Mouse (Mus musculus) hindbrain, embryonic 12.5 days (tissue): ENCODE results near the gene Acot7. TPM values are rescaled to one million over a fixed set of nuclear protein-coding genes. Genes with fewer than 3 reads are reported as not detected.

Experiments
- polyA plus RNA-seq: library from polyadenylated mRNA; unstranded; fragments of >200 nt; fragmentation: Nextera tagmentation; extraction: Ambion mirVana; gene quantifications from 2 replicates; pipeline ENCODE4 v1.2.1, GENCODE M21; 2016

Acot7 gene
- polyA plus RNA-seq, 1 experiment from 2014 or later: 132 TPM

Other genes starting within 250 kb of the Acot7 start
- 82.8 and 83.2 TPM in 2 replicates for gene Dnajc11, start 244.4 kb upstream of the Acot7 start, polyA plus RNA-seq
- 31.7 and 37.0 TPM in 2 replicates for gene Thap3, start 189.1 kb upstream of the Acot7 start, polyA plus RNA-seq
- 29.2 and 29.7 TPM in 2 replicates for gene Phf13, start 181.9 kb upstream of the Acot7 start, polyA plus RNA-seq
- gene Klhl21, start 169.3 kb upstream of the Acot7 start, polyA plus RNA-seq: 8.0 and 8.2 TPM in 2 replicates
- 20.4 and 25.2 TPM in 2 replicates for gene Zbtb48, start 150.5 kb upstream of the Acot7 start, polyA plus RNA-seq
- gene Tas1r1, start 139.6 kb upstream of the Acot7 start, polyA plus RNA-seq: 1.0 and 1.2 TPM in 2 replicates
- 32.6 and 33.9 TPM in 2 replicates for gene Nol9, start 138.8 kb upstream of the Acot7 start, polyA plus RNA-seq
- gene Plekhg5, start 105.6 kb upstream of the Acot7 start, polyA plus RNA-seq: 11.7 and 12.0 TPM in 2 replicates
- gene Tnfrsf25, start 62.2 kb upstream of the Acot7 start, polyA plus RNA-seq: 0.59 and 0.74 TPM in 2 replicates
- gene Espn, start 25.8 kb upstream of the Acot7 start, polyA plus RNA-seq: 0.82 and 2.3 TPM in 2 replicates
- gene Hes2, start 19.3 kb upstream of the Acot7 start, polyA plus RNA-seq: 2.4 and 2.9 TPM in 2 replicates
- 13.1 and 16.2 TPM in 2 replicates for gene Gpr153, start 96.1 kb downstream of the Acot7 start, polyA plus RNA-seq
- 1.2 and 2.1 TPM in 2 replicates for gene Hes3, start 113.5 kb downstream of the Acot7 start, polyA plus RNA-seq
- gene Icmt, start 119.1 kb downstream of the Acot7 start, polyA plus RNA-seq: 25.3 and 25.6 TPM in 2 replicates
- 2.5 and 3.8 TPM in 2 replicates for gene Rnf207, start 140.9 kb downstream of the Acot7 start, polyA plus RNA-seq
- gene Rpl22, start 147.6 kb downstream of the Acot7 start, polyA plus RNA-seq: 257 and 282 TPM in 2 replicates
- 4.1 and 4.8 TPM in 2 replicates for gene Chd5, start 160.5 kb downstream of the Acot7 start, polyA plus RNA-seq